Mouse (Mus musculus) splenic B cell, adult 2 months (primary cell): ENCODE results near the gene Bet1l.

Experiments used
- DNase-seq: peaks from one replicate; pipeline ENCODE4 v3.0.0-alpha.2; 2011; ENCODE audit warnings: low read depth, low spot score
- H3K27me3 ChIP-seq: 2 replicates; pipeline ENCODE4 v1.6.1; 2012; ENCODE audit warnings: mild to moderate bottlenecking, low read length, moderate library complexity, mixed read lengths; ENCODE audit not compliant: control insufficient read depth, poor library complexity, insufficient read depth, severe bottlenecking
- H3K36me3 ChIP-seq: 2 replicates; pipeline ENCODE4 v1.6.1; 2012; ENCODE audit warnings: mild to moderate bottlenecking, low read length, moderate library complexity, mixed read lengths; ENCODE audit not compliant: control insufficient read depth, poor library complexity, insufficient read depth, severe bottlenecking

Gene Bet1l

GRCm38 (mm10) chr7:140848591-140848990, 8.8 kb downstream of the Bet1l start:
- DNase-seq: no peak
- Histone ChIP-seq H3K27me3 (no peaks in the 10 kb centered on the region; the same call in 1 of the 2 replicates), H3K36me3 (0 out of 2 replicates have a peak, but pooled peaks cover 1% of the 10 kb centered on the region)

- DNase-seq: no peak
- no peaks in the 10 kb centered on the region; the same call in 1 of the 2 replicates for H3K27me3 ChIP-seq
- 0 out of 2 replicates have a peak, but pooled peaks cover 1% of the 10 kb centered on the region for H3K36me3 ChIP-seq
These were observed 9.4 kb downstream of the Bet1l start, which contains the start of gene Odf3 for GRCm38 (mm10) chr7:140847755-140848580. TSS of gene Odf3 (plus strand) at chr7:140847805.

- DNase-seq: no peak
- Histone ChIP-seq H3K27me3 (no peaks in the 10 kb centered on the region; the same call in 1 of the 2 replicates), H3K36me3 (0 out of 2 replicates have a peak, but pooled peaks cover 1% of the 10 kb centered on the region)
These were observed 10.7 kb downstream of the Bet1l start for GRCm38 (mm10) chr7:140846676-140847075.

GRCm38 (mm10) chr7:140845683-140846082, 11.7 kb downstream of the Bet1l start:
- Histone ChIP-seq H3K36me3 (no peaks in the 10 kb centered on the region), H3K27me3 (no peaks in the 10 kb centered on the region; the same call in 1 of the 2 replicates)
- DNase-seq: no peak

GRCm38 (mm10) chr7:140844905-140845665, 12.3 kb downstream of the Bet1l start, which contains the start of gene Scgb1c1:
TSS of gene Scgb1c1 (plus strand) at chr7:140845547.
- H3K36me3 ChIP-seq: no peaks in the 10 kb centered on the region
- H3K27me3 ChIP-seq: no peaks in the 10 kb centered on the region; the same call in 1 of the 2 replicates
- peak; percentile 93 for DNase-seq

GRCm38 (mm10) chr7:140843806-140844205, 13.6 kb downstream of the Bet1l start:
- H3K36me3 ChIP-seq: no peaks in the 10 kb centered on the region
- no peak for DNase-seq
- H3K27me3 ChIP-seq: no peaks in the 10 kb centered on the region; the same call in 1 of the 2 replicates

- DNase-seq: no peak
- Histone ChIP-seq H3K36me3 (no peaks in the 10 kb centered on the region), H3K27me3 (no peaks in the 10 kb centered on the region)
These were observed 16.3 kb downstream of the Bet1l start for GRCm38 (mm10) chr7:140840750-140841735.

- H3K27me3 ChIP-seq: no peaks in the 10 kb centered on the region
These were observed 17.8 kb downstream of the Bet1l start for GRCm38 (mm10) chr7:140839556-140839955.

GRCm38 (mm10) chr7:140836243-140837115, 20.9 kb downstream of the Bet1l start:
- no peak for DNase-seq
- no peaks in the 10 kb centered on the region for H3K36me3 ChIP-seq
- no peaks in the 10 kb centered on the region for H3K27me3 ChIP-seq

More at GRCm38 (mm10) chr7:140839556-140839955, 17.8 kb downstream of the Bet1l start:
- DNase-seq: no peak
- H3K36me3 ChIP-seq: no peaks in the 10 kb centered on the region

- no peaks in the 10 kb centered on the region for H3K27me3 ChIP-seq
- no peak for DNase-seq
- no peaks in the 10 kb centered on the region for H3K36me3 ChIP-seq
These were observed 21.7 kb downstream of the Bet1l start for GRCm38 (mm10) chr7:140835758-140836087.

GRCm38 (mm10) chr7:140834968-140835757, 22.2 kb downstream of the Bet1l start, which contains the start of gene Urah:
TSS of gene Urah (plus strand) at chr7:140835018.
- no peak for DNase-seq
- Histone ChIP-seq H3K27me3 (no peaks in the 10 kb centered on the region), H3K36me3 (no peaks in the 10 kb centered on the region)

GRCm38 (mm10) chr7:140833341-140833740, 24.0 kb downstream of the Bet1l start:
- no peaks in the 10 kb centered on the region for H3K36me3 ChIP-seq
- no peak for DNase-seq
- H3K27me3 ChIP-seq: no peaks in the 10 kb centered on the region

- no peaks in the 10 kb centered on the region for H3K36me3 ChIP-seq
- H3K27me3 ChIP-seq: no peaks in the 10 kb centered on the region
- no peak for DNase-seq
These were observed 25.9 kb downstream of the Bet1l start for GRCm38 (mm10) chr7:140831447-140831846.
